Mouse (Mus musculus) embryonic fibroblast, embryonic 13.5 days (primary cell): Measurements from ENCODE around the gene Sp7. TPM values are rescaled to one million over a fixed set of nuclear protein-coding genes. Genes with fewer than 3 reads are reported as not detected.

Experiments
- H3K27ac ChIP-seq: 2 replicates; pipeline ENCODE4 v1.5.1; 2012; ENCODE audit warnings: low read length, control low read depth, inconsistent platforms; ENCODE audit not compliant: insufficient read depth
- H3K4me1 ChIP-seq: 2 replicates; pipeline ENCODE4 v1.6.1; 2011; ENCODE audit warnings: low read length; ENCODE audit not compliant: control insufficient read depth, insufficient read depth
- H3K4me3 ChIP-seq: 2 replicates; pipeline ENCODE4 v1.5.1; 2011; ENCODE audit warnings: mild to moderate bottlenecking, control low read depth, low read length; ENCODE audit not compliant: insufficient read depth
- CTCF ChIP-seq: IDR thresholded peaks from 2 replicates; pipeline ENCODE4 v1.5.1; 2011; ENCODE audit warnings: mild to moderate bottlenecking, control low read depth, low read length, moderate library complexity, borderline replicate concordance; ENCODE audit not compliant: insufficient read depth
- POLR2A ChIP-seq: IDR thresholded peaks from 2 replicates; pipeline ENCODE4 v1.6.1; 2011; ENCODE audit warnings: low read depth, mild to moderate bottlenecking, control low read depth, low read length, moderate library complexity
- polyA plus RNA-seq: library from polyadenylated mRNA; stranded (reverse); fragments of >200 nt; gene quantifications from 2 replicates; pipeline ENCODE4 v1.2.4, GENCODE M21; 2011; ENCODE audit warnings: low read depth; ENCODE audit not compliant: missing spikeins, insufficient read length

The Sp7 gene
- polyA plus RNA-seq, 1 experiment = 1.1 TPM

GRCm38 (mm10) chr15:102393584-102394014 lies 26.6 kb upstream of the Sp7 start:
- peaks cover 7% of the 10 kb centered on the region for H3K4me1 ChIP-seq
- TF ChIP-seq CTCF = no peak
- no peak for TF ChIP-seq POLR2A
- H3K4me3 ChIP-seq = no peak overlapping the region
- H3K27ac ChIP-seq = no peak overlapping the region

GRCm38 (mm10) chr15:102392520-102392919 lies 25.5 kb upstream of the Sp7 start:
- Histone ChIP-seq H3K4me3 (no peak overlapping the region), H3K4me1 (peaks cover 7% of the 10 kb centered on the region), H3K27ac (no peak overlapping the region)
- TF ChIP-seq CTCF = no peak
- no peak for TF ChIP-seq POLR2A

GRCm38 (mm10) chr15:102388942-102389341 lies 22.0 kb upstream of the Sp7 start:
- Histone ChIP-seq H3K4me1 (no peaks in the 10 kb centered on the region; the same call in 1 of the 2 replicates), H3K4me3 (no peak overlapping the region), H3K27ac (no peak overlapping the region)
- TF ChIP-seq POLR2A (no peak), CTCF (no peak)

DNA sequence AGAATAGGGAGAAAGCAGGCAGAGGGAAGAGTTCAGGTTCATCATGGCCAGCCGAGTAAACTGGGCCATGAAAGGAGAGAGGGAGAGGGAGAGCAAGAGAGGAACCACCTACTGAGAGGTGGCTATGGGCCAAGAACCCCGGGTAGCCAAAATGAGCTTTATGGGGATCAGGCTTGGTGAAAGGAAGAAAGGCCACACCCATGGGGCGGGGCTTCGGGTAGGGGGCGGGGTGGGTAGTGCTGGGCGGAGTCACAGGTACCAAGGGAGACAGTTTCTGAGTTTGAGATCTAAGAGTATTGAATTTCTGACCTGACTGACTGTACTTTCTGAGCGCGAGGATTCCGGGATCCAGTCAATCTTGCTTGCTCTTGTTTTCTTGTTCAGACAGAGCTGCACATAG lies 19.7 kb upstream of the Sp7 start:
- H3K4me1 ChIP-seq = no peaks in the 10 kb centered on the region
- no peak overlapping the region for H3K27ac ChIP-seq
- TF ChIP-seq POLR2A (no peak), CTCF (no peak)
- H3K4me3 ChIP-seq = no peak overlapping the region

DNA sequence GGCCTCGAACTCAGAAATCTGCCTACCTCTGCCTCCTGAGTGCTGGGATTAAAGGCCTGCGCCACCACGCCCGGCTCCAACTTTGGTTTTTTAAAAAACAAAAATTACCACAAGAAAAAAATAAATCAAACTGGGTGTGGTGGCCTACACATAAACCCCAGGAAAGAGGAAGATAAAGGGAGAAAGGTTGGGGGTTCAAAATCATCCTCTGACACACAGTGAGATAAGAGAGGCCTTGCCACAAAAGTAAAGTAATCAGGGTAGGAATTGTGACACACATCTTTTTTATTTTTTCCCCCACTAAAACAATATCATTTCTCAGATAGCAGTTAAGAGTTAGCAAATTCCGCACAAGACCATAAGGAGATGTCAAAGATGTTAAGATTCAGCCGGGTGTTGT lies 16.7 kb upstream of the Sp7 start:
- no peak overlapping the region for H3K27ac ChIP-seq

DNA sequence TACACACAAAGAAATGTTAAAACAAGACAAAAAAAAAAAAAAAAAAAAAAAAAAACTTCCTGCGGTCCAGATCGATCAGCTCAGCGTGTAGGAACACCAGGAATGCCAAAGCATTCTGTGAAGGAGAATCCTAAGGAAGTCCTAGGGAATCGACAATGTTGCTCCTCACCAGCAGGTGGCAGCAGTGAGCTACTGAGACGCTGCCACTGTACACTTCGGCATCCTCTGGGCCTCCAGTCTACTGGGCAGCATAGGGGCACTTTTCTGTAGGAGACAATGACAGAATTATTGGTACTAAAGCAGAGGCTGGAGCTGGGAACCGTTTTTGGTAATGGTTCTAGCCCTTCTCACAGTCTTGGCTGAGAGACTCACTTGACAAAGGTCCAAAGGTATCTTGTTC lies 14.6 kb upstream of the Sp7 start:
- Histone ChIP-seq H3K27ac (no peak overlapping the region), H3K4me3 (no peak overlapping the region), H3K4me1 (0 out of 2 replicates have a peak, but pooled peaks cover 6% of the 10 kb centered on the region)
- TF ChIP-seq POLR2A = no peak
- TF ChIP-seq CTCF = peak; percentile 95

More for the DNA sequence above, 16.7 kb upstream of the Sp7 start:
- H3K4me3 ChIP-seq = no peak overlapping the region
- H3K4me1 ChIP-seq = no peaks in the 10 kb centered on the region
- TF ChIP-seq CTCF (no peak), POLR2A (no peak)

DNA sequence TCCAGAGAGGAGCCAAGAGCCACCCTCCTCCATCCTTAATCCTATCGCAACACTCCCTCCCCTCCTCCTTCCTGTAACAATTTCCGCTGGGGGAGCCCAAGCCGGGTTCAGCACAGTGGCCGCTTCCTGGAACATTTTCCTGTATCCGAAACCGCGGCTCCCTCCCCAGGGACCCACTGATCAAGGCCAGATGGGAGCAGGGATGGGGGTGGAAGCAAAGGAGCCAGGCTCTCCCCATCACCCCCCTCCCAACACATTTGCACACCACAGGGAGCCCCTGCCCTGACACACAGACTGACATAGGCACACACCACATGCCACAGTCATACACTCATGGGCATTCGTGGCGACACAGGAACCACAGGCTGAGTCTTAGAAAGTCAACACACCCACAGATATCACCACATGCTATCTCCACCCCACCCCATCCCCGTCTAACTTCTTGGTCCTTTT lies 10.9 kb upstream of the Sp7 start:
- TF ChIP-seq POLR2A (no peak), CTCF (no peak)
- Histone ChIP-seq H3K4me3 (no peak overlapping the region), H3K4me1 (0 out of 2 replicates have a peak, but pooled peaks cover 6% of the 10 kb centered on the region), H3K27ac (peak overlapping the region; percentile 92)

GRCm38 (mm10) chr15:102377163-102377543 lies 10.2 kb upstream of the Sp7 start:
- H3K27ac ChIP-seq = peak overlapping the region; percentile 92
- TF ChIP-seq POLR2A = 0 out of 2 replicates have a peak, but pooled peaks have one; percentile 11
- TF ChIP-seq CTCF = peak; percentile 83
- 0 out of 2 replicates have a peak, but pooled peaks cover 6% of the 10 kb centered on the region for H3K4me1 ChIP-seq
- peak overlapping the region; percentile 38 for H3K4me3 ChIP-seq

DNA sequence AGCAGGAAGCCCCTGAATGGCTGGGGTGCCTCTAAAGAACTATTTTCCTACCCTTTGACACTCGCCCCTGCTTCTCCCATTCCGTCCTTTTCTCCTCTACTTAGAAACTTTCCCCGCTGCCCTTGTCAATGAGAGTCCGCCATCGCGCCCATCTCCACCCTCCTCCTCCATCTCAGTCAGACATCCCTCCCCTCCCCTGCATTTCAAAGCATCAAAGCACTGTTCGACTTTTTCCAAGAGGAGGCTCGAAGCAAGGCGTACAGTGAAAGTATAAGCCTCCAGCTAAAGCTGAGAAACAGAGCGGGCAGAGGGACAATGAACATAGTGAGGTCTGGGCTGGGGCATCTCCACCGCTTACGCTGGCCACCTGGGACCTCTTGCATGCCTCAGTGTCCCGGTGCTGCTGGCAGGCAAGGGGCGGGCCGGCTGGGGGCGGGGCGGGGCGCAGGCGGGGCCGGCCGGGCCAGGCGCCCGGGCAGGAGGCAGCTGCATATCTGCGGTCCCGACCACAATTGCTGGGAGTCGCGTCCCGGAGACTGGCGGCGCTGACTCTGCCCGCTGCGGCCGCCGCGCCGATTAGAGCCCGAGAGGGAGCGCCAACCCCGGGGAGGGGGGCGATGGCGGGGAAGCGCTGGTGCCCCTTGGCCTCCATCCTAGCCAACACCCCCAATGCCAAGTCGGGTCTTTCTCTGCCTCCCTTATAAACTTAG lies 9.6 kb upstream of the Sp7 start:
- TF ChIP-seq POLR2A (peak; percentile 83), CTCF (no peak)
- Histone ChIP-seq H3K4me3 (peak overlapping the region; percentile 38), H3K27ac (peak overlapping the region; percentile 92), H3K4me1 (0 out of 2 replicates have a peak, but pooled peaks cover 6% of the 10 kb centered on the region)

DNA sequence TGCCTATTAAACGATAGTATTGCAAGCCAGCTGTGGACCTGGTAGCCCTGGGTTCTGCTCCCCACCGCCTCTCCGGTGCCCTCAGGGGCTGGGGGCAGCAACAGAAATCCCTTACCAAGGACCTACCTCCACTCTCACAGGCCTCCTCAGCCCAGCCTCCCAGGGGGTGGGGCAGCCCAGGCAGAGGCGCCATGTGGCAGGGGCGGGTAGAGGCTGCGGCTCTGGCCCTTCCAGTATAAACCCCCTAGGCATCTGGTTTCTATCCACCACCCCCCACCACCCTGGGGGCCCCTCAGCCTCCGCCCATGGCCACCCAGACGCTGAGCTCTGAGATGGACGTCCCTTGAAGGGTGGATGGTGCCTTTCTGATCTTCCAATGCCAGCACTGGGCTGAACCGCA lies 3.7 kb upstream of the Sp7 start:
- Histone ChIP-seq H3K4me1 (no peaks in the 10 kb centered on the region), H3K27ac (no peak overlapping the region), H3K4me3 (no peak overlapping the region)
- no peak for TF ChIP-seq CTCF
- TF ChIP-seq POLR2A = no peak

- H3K4me3 ChIP-seq = no peak overlapping the region
- no peak for TF ChIP-seq POLR2A
- no peak for TF ChIP-seq CTCF
- no peaks in the 10 kb centered on the region for H3K4me1 ChIP-seq
- no peak overlapping the region for H3K27ac ChIP-seq
Observed at GRCm38 (mm10) chr15:102369972-102370371, 3.0 kb upstream of the Sp7 start.
